Mouse (Mus musculus) brain, embryonic 14.5 days (tissue): ENCODE results near the gene Dgkh.

Experiments used
- CTCF ChIP-seq: fragments of 200-500 bp; IDR thresholded peaks from 2 replicates; pipeline ENCODE4 v1.5.1; 2012; ENCODE audit warnings: inconsistent platforms, mild to moderate bottlenecking, moderate library complexity, borderline replicate concordance; ENCODE audit not compliant: insufficient read depth, insufficient read length; ENCODE audit errors: extremely low read depth
- POLR2A ChIP-seq: fragments of 200-500 bp; IDR thresholded peaks from 2 replicates; pipeline ENCODE4 v1.6.1; 2012; ENCODE audit warnings: mild to moderate bottlenecking, inconsistent platforms, borderline replicate concordance; ENCODE audit not compliant: poor library complexity, insufficient read depth, insufficient read length, severe bottlenecking; ENCODE audit errors: extremely low read depth

DNA sequence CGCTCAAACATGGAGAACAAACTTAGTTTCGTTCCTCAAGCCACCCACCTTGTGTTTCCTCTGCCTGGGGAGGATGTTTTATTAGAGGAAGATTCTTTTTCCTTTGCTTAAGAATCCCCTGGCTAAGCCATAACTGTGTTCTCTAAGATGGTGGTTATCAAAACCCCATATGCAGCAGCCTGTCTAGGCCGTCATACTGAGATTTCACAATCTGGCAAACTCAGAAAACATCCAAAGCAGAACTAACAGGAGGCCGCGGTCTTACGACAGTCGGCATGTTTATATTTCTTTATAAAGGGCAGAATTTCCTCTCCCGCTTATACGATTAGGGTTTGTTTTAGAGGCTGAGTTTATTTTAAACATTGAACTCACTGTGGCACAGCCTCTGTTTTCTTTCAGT is 31.5 kb downstream of the Dgkh start:
- TF ChIP-seq CTCF (no peak), POLR2A (no peak)
